Mouse (Mus musculus) neural tube, embryonic 11.5 days (tissue): Measurements from ENCODE around the gene Zfyve1. TPM values are rescaled to one million over a fixed set of nuclear protein-coding genes. Genes with fewer than 3 reads are reported as not detected.

Experiments used
- ATAC-seq: fragments of 200-750 bp; cut with Nextera tagmentation; 2 replicates; pipeline ENCODE4 v1.8.0; 2017; ENCODE audit warnings: moderate number of reproducible peaks, mild to moderate bottlenecking, moderate TSS enrichment, moderate library complexity; ENCODE audit not compliant: insufficient read depth, low FRiP score, low TSS enrichment
- DNase-seq: peaks from one replicate; pipeline ENCODE4 v3.0.0-alpha.2; 2015; ENCODE audit warnings: low spot score
- H3K27ac ChIP-seq: fragments of 300-500 bp; sonication (generic); 2 replicates; pipeline ENCODE4 v1.5.1; 2014; ENCODE audit warnings: low read depth, mild to moderate bottlenecking, low read length
- H3K27me3 ChIP-seq: fragments of 300-500 bp; sonication (generic); 2 replicates; pipeline ENCODE4 v1.6.1; 2014; ENCODE audit warnings: mild to moderate bottlenecking, low read length, mixed read lengths; ENCODE audit not compliant: control insufficient read depth, insufficient read depth
- H3K36me3 ChIP-seq: fragments of 300-500 bp; sonication (generic); 2 replicates; pipeline ENCODE4 v1.6.1; 2014; ENCODE audit warnings: mild to moderate bottlenecking, low read length, moderate library complexity, mixed read lengths; ENCODE audit not compliant: control insufficient read depth, insufficient read depth
- H3K4me1 ChIP-seq: fragments of 300-500 bp; sonication (generic); 2 replicates; pipeline ENCODE4 v1.6.1; 2014; ENCODE audit warnings: low read length, mixed read lengths; ENCODE audit not compliant: control insufficient read depth, insufficient read depth
- H3K4me2 ChIP-seq: fragments of 300-500 bp; sonication (generic); 2 replicates; pipeline ENCODE4 v1.6.1; 2014; ENCODE audit warnings: low read depth, mild to moderate bottlenecking, moderate library complexity
- H3K4me3 ChIP-seq: fragments of 300-500 bp; sonication (generic); 2 replicates; pipeline ENCODE4 v1.5.1; 2014; ENCODE audit warnings: low read depth, low read length
- H3K9ac ChIP-seq: fragments of 300-500 bp; sonication (generic); 2 replicates; pipeline ENCODE4 v1.6.1; 2014; ENCODE audit warnings: mild to moderate bottlenecking, low read length
- H3K9me3 ChIP-seq: fragments of 300-500 bp; sonication (generic); 2 replicates; pipeline ENCODE4 v1.6.1; 2016; ENCODE audit warnings: low read length; ENCODE audit not compliant: control insufficient read depth
- WGBS: fragments of 180-500 bp; shearing (Covaris S2); extraction: QIAGEN DNeasy Blood & Tissue Kit; methylation state at CpG from one replicate; pipeline ENCODE4 v1.1.7; 2014; 5-methylcytosine and 5-hydroxymethylcytosine counted together
- polyA plus RNA-seq: library from polyadenylated mRNA; unstranded; fragments of >200 nt; fragmentation: Nextera tagmentation; extraction: Ambion mirVana; gene quantifications from 2 replicates; pipeline ENCODE4 v1.2.1, GENCODE M21; 2014

Zfyve1 gene
- polyA plus RNA-seq, 1 experiment from 2014 or later, result 25.2 TPM

DNA sequence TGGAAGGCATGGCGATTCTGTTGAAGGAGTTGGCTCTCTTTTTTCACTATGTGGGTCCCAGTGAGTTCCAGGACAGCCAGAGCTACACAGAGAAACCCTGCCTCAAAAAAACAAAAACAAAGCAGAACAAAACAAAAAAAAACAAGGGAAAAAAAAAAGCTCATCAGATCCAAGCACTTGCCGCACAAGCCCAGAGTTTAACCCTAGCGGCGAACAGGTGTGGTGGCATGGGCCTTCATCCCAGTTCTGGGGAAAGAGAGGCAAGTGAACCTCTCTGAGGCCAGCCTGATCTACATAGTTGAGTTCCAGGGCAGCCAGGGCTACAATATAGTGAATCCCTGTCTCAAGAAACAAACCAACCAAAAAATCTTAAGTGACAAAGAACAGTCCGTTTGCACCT, 19.6 kb downstream of the Zfyve1 start:
- Histone ChIP-seq H3K9me3 (no peaks in the 10 kb centered on the region), H3K9ac (no peak overlapping the region), H3K36me3 (peaks cover 4% of the 10 kb centered on the region; the same call in 1 of the 2 replicates), H3K4me1 (peaks cover 2% of the 10 kb centered on the region; the same call in 1 of the 2 replicates), H3K4me3 (no peak overlapping the region), H3K4me2 (no peak overlapping the region), H3K27ac (no peak overlapping the region), H3K27me3 (no peaks in the 10 kb centered on the region)
- DNase-seq (no peak), ATAC-seq (no peak)
- WGBS, result 97% methylated on average over 5 of the region's 5 CpGs

DNA sequence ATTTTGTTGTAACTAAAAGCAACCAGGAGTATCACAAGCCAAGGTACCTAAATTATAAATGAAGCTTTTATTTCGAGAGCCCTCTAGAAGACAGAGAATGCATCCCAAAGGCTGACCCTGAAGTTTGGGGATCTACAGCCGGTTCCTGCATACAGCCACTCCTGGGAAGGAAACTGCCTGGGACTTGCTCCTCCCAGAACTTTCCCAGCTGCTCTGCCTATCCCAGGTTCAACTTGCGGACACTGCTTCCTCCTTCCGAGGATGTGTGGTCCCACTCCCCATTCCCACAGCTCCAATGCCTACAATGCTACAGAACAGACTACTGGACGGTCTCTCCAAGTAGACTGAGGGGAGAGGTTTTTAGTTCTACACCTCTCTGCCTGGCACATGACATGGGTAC, 24.3 kb downstream of the Zfyve1 start:
- H3K9me3 ChIP-seq, result no peaks in the 10 kb centered on the region
- no peak overlapping the region for H3K9ac ChIP-seq
- H3K4me2 ChIP-seq, result no peak overlapping the region
- H3K36me3 ChIP-seq, result peaks cover 7% of the 10 kb centered on the region
- DNase-seq (no peak), ATAC-seq (no peak)
- H3K27ac ChIP-seq, result no peak overlapping the region
- no peaks in the 10 kb centered on the region for H3K27me3 ChIP-seq
- H3K4me1 ChIP-seq, result no peaks in the 10 kb centered on the region
- no peak overlapping the region for H3K4me3 ChIP-seq
- 83% methylated on average over 5 of the region's 5 CpGs for WGBS

DNA sequence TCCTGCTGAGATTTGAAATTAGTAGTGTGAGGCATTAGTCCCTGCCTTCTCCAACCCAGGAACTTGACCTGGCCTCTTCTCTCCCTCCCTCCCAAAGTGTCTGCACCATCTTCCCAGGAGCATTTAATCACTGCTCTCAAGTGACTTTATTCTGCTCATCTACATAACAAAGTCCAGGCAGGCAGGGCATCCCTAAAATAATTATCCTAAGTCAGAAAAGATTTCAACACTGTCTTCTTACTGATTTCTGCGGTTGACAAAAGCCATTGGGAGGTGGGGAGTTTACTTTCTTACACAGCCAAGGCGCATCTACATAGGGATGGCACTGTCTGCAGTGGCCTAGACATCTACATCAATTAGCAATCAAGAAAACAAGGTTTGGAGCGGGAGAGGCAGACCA, 27.2 kb downstream of the Zfyve1 start:
- Histone ChIP-seq H3K4me3 (no peak overlapping the region), H3K4me1 (no peaks in the 10 kb centered on the region), H3K4me2 (no peak overlapping the region), H3K9ac (no peak overlapping the region), H3K9me3 (no peaks in the 10 kb centered on the region), H3K36me3 (peaks cover 7% of the 10 kb centered on the region), H3K27ac (no peak overlapping the region), H3K27me3 (no peaks in the 10 kb centered on the region)
- ATAC-seq (no peak), DNase-seq (no peak)
- 76% methylated on average over 3 of the region's 3 CpGs for whole genome bisulfite sequencing

GRCm38 (mm10) chr12:83562589-83562988, 34.4 kb downstream of the Zfyve1 start:
- no peak overlapping the region for H3K4me2 ChIP-seq
- DNase-seq (no peak), ATAC-seq (no peak)
- no peak overlapping the region for H3K4me3 ChIP-seq
- no peak overlapping the region for H3K27ac ChIP-seq
- H3K9ac ChIP-seq, result no peak overlapping the region
- no peaks in the 10 kb centered on the region for H3K27me3 ChIP-seq
- H3K36me3 ChIP-seq, result peaks cover 2% of the 10 kb centered on the region; the same call in 1 of the 2 replicates
- no peaks in the 10 kb centered on the region for H3K4me1 ChIP-seq
- over 99% methylated on average over 3 of the region's 3 CpGs for WGBS
- H3K9me3 ChIP-seq, result no peaks in the 10 kb centered on the region

- Histone ChIP-seq H3K27me3 (no peaks in the 10 kb centered on the region), H3K4me3 (no peak overlapping the region), H3K4me2 (no peak overlapping the region), H3K27ac (no peak overlapping the region), H3K4me1 (no peaks in the 10 kb centered on the region), H3K9ac (no peak overlapping the region), H3K9me3 (no peaks in the 10 kb centered on the region), H3K36me3 (peaks cover 5% of the 10 kb centered on the region)
- no peak for ATAC-seq
- WGBS, result 73% methylated on average over 6 of the region's 6 CpGs
- no peak for DNase-seq
These were observed 36.8 kb downstream of the Zfyve1 start for GRCm38 (mm10) chr12:83560189-83560588.

DNA sequence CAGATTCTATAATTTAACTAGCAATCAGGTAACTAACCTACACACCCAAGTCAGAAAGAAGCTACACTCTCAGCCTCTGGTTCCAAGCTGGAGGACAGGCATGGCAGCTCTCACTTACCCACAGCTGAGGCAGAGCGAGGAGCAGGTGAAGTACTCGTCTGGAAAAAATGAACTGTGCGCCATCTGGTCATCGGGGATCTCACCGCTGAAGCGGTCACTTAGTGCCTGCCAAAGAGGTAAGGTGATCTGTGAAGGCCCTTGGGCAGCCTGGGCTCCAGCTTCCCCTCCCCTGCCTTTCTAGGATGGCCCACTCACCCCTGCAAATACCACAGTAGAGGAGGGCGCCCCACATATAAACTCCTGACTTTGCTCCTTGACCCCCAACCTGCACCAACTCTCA, 38.5 kb downstream of the Zfyve1 start:
- no peaks in the 10 kb centered on the region for H3K4me1 ChIP-seq
- no peak overlapping the region for H3K4me2 ChIP-seq
- peaks cover 9% of the 10 kb centered on the region for H3K36me3 ChIP-seq
- H3K27ac ChIP-seq, result no peak overlapping the region
- no peaks in the 10 kb centered on the region for H3K9me3 ChIP-seq
- no peak overlapping the region for H3K4me3 ChIP-seq
- DNase-seq, result no peak
- no peak overlapping the region for H3K9ac ChIP-seq
- H3K27me3 ChIP-seq, result no peaks in the 10 kb centered on the region
- no peak for ATAC-seq
- 94% methylated on average over 7 of the region's 7 CpGs for WGBS

- no peak for DNase-seq
- Histone ChIP-seq H3K9me3 (no peaks in the 10 kb centered on the region), H3K27me3 (no peaks in the 10 kb centered on the region), H3K36me3 (peaks cover 21% of the 10 kb centered on the region), H3K4me2 (no peak overlapping the region), H3K27ac (no peak overlapping the region), H3K4me1 (no peaks in the 10 kb centered on the region), H3K4me3 (no peak overlapping the region), H3K9ac (no peak overlapping the region)
- ATAC-seq, result no peak
- WGBS, result 73% methylated on average over 9 of the region's 9 CpGs
These were observed 41.4 kb downstream of the Zfyve1 start for GRCm38 (mm10) chr12:83555605-83556004.

DNA sequence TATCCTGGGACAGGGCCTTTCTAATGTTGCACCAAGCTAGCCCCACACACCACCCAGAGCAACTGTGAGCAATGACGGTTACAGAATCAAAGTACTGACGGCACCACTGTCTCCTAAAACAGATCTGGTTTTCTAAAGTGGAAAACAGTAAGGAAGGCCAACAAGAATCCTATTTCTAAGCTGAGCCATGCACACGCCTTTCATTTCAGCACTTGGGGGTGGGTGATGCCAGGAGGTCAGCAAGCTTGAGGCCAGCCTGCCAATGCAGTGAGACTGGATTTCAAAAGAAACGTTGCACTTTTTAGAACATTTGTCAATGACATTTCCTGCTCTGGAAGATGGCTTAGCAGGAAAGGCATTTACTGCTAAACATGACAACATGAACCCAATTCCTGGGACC, 43.2 kb downstream of the Zfyve1 start:
- Histone ChIP-seq H3K27me3 (no peaks in the 10 kb centered on the region), H3K4me1 (no peaks in the 10 kb centered on the region), H3K9ac (no peak overlapping the region), H3K9me3 (no peaks in the 10 kb centered on the region), H3K4me3 (no peak overlapping the region), H3K4me2 (no peak overlapping the region), H3K27ac (no peak overlapping the region), H3K36me3 (peaks cover 21% of the 10 kb centered on the region)
- WGBS, result 91% methylated on average over 4 of the region's 4 CpGs
- no peak for ATAC-seq
- DNase-seq, result no peak

GRCm38 (mm10) chr12:83551305-83551704, 45.7 kb downstream of the Zfyve1 start:
- 91% methylated on average over 16 of the region's 16 CpGs for WGBS
- H3K4me2 ChIP-seq, result no peak overlapping the region
- H3K9me3 ChIP-seq, result no peaks in the 10 kb centered on the region
- H3K4me3 ChIP-seq, result no peak overlapping the region
- ATAC-seq (no peak), DNase-seq (no peak)
- no peak overlapping the region for H3K9ac ChIP-seq
- no peaks in the 10 kb centered on the region for H3K4me1 ChIP-seq
- no peaks in the 10 kb centered on the region for H3K27me3 ChIP-seq
- peaks cover 27% of the 10 kb centered on the region for H3K36me3 ChIP-seq
- no peak overlapping the region for H3K27ac ChIP-seq
